Mouse (Mus musculus) spleen, adult 18-20 months (tissue): ENCODE measurements at regions not wholly inside any gene's neighbourhood (a gene's known extent, or its start where the extent isn't known, plus 50 kb on each side); places are given as distances from the start of the nearest gene placed in this dataset.

Source experiments
- DNase-seq, 2 experiments: peaks; one replicate each; pipeline ENCODE4 v3.0.0; 2022; ENCODE audit warnings: mixed read lengths in 2 of 2

GRCm38 (mm10) chr7:124455659-124456058 lies 473.0 kb downstream of the Hs3st4 start:
- no peak for DNase-seq

- no peak for DNase-seq
Measured at GRCm38 (mm10) chr7:124487326-124487725, 504.7 kb downstream of the Hs3st4 start.

- DNase-seq: no peak
Measured at GRCm38 (mm10) chr7:124491109-124491793, 508.6 kb downstream of the Hs3st4 start.

- no peak for DNase-seq
Measured at GRCm38 (mm10) chr7:124491851-124492390, 509.3 kb downstream of the Hs3st4 start.

- DNase-seq: no peak
Measured at GRCm38 (mm10) chr7:124500636-124501035, 518.0 kb downstream of the Hs3st4 start.

- no peak for DNase-seq
Measured at GRCm38 (mm10) chr7:124502760-124503159, 520.1 kb downstream of the Hs3st4 start.

GRCm38 (mm10) chr7:124549038-124549437 lies 566.4 kb downstream of the Hs3st4 start:
- no peak for DNase-seq

- DNase-seq: no peak
Measured at GRCm38 (mm10) chr7:124557213-124557612, 574.5 kb downstream of the Hs3st4 start.

- no peak for DNase-seq
Measured at GRCm38 (mm10) chr7:124570804-124571203, 588.1 kb downstream of the Hs3st4 start.

GRCm38 (mm10) chr7:124573666-124574065 lies 591.0 kb downstream of the Hs3st4 start:
- DNase-seq: no peak

- DNase-seq: no peak
Measured at GRCm38 (mm10) chr7:124581342-124581741, 598.7 kb downstream of the Hs3st4 start.

GRCm38 (mm10) chr7:124585296-124585695 lies 602.6 kb downstream of the Hs3st4 start:
- no peak for DNase-seq

- DNase-seq: no peak
Measured at GRCm38 (mm10) chr7:124591369-124591768, 608.7 kb downstream of the Hs3st4 start.

GRCm38 (mm10) chr7:124593462-124593861 lies 610.8 kb downstream of the Hs3st4 start:
- no peak for DNase-seq

- no peak for DNase-seq
Measured at GRCm38 (mm10) chr7:124600767-124601166, 618.1 kb downstream of the Hs3st4 start.

GRCm38 (mm10) chr7:124604581-124604980 lies 621.9 kb downstream of the Hs3st4 start:
- no peak for DNase-seq

GRCm38 (mm10) chr7:124605978-124606377 lies 623.3 kb downstream of the Hs3st4 start:
- no peak for DNase-seq

GRCm38 (mm10) chr7:124607061-124607460 lies 624.4 kb downstream of the Hs3st4 start:
- no peak for DNase-seq

GRCm38 (mm10) chr7:124610437-124610836 lies 627.8 kb downstream of the Hs3st4 start:
- no peak for DNase-seq

- DNase-seq: no peak
Measured at GRCm38 (mm10) chr7:124647131-124647530, 664.5 kb downstream of the Hs3st4 start.

GRCm38 (mm10) chr7:124667180-124667968 lies 684.7 kb downstream of the Hs3st4 start:
- DNase-seq: no peak

GRCm38 (mm10) chr7:124668058-124668457 lies 685.4 kb downstream of the Hs3st4 start:
- DNase-seq: no peak

- DNase-seq: no peak
Measured at GRCm38 (mm10) chr7:124670477-124670876, 687.8 kb downstream of the Hs3st4 start.

- no peak for DNase-seq
Measured at GRCm38 (mm10) chr7:124671117-124671516, 688.4 kb downstream of the Hs3st4 start.
